Mouse (Mus musculus): ENCODE data around the gene Dyrk2. TPM values are rescaled to one million over a fixed set of nuclear protein-coding genes. Genes with fewer than 3 reads are reported as not detected.

Dyrk2 gene
- total RNA-seq, 2 experiments from 2014 or later: 96.8 to 99.8 TPM

DNA sequence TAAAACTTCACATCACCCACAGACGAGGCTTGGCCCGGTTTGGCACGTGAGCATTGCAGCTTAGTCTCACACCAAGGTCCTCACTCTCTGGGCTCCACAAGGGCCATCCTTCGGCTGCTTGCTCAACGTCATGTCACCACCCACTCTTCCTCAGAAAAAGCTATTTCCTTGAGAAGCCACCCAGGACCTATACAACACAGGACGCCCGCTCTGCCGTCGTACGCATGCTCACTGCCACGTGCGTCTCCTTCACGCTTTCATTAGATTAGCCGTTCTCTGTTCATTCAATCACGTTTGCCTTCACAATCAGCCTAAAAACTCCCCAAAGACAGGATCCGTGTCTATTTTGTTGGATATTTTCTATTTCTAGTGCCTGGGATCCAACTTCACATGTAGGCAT lies 17.5 kb downstream of the Dyrk2 start:
- DNase-seq: no peak
- intact Hi-C loops (cut with DNase I): no loop called here

DNA sequence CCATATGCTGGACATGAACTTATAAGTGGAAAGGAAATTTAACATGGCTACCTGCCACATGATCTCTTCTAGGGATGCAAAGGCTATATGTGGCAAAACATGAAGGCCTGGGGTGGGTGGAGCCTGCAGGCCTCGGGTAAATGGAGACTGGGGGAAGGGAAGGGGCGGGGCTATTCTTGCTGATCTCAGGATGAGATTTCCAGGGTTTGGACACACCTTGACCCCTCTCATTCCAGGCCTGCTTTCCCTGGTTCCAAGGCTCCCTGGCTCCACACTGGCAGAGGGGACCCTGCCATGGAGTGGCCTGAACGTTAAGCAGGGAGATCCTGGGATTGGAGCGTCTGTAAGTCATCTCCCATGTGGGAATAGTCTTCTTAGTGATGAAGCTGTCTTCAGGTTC lies 21.5 kb downstream of the Dyrk2 start:
- intact Hi-C loops (cut with DNase I): no loop called here
- DNase-seq: no peak

DNA sequence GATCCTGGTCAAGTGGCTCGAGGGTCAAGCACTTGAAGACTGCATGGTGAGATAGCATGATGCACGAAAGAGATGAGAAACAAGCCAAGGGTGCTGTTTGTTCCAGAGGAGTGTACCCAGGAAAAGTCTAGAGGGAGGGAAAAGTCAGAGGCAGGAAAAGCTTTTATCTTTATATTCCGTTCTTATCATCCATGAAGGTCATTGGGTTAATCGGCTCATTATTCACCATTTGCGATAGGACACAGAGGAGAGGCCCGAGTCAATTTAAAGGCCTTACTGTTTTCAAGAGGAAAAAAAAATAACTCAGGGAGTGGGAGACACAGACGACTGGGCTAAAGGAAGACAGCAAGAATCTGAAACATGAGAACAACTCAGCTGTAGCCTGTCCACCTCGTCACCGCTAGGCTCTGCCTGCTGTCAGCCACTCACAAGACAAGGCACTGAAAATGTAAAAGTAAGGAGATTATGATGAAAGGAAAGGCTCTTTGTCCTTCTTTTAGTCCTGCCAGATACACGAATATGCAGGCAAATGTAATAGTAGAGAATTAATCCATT lies 22.9 kb downstream of the Dyrk2 start:
- DNase-seq: no peak
- intact Hi-C loops (cut with DNase I): no loop called here

DNA sequence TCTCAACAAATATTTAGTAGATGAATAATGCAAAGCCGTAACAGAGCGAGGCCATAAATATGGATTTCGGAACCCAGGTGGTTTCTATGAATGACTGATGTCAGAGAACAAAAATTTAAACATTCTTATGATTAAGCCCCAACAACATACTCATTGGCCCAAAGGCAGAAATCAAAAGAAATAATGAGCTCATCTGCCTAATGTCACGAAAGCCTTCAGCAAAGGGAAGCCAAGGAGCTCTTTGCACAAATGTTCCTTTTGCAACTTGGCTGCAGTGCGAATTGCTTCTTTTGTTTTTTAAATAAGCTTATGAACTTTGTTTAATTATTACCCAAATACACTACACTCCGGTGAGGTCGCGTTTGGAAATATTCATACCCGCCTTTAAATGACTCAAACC lies 29.4 kb downstream of the Dyrk2 start:
- no peak for DNase-seq
- intact Hi-C loops (cut with DNase I): no loop called here

DNA sequence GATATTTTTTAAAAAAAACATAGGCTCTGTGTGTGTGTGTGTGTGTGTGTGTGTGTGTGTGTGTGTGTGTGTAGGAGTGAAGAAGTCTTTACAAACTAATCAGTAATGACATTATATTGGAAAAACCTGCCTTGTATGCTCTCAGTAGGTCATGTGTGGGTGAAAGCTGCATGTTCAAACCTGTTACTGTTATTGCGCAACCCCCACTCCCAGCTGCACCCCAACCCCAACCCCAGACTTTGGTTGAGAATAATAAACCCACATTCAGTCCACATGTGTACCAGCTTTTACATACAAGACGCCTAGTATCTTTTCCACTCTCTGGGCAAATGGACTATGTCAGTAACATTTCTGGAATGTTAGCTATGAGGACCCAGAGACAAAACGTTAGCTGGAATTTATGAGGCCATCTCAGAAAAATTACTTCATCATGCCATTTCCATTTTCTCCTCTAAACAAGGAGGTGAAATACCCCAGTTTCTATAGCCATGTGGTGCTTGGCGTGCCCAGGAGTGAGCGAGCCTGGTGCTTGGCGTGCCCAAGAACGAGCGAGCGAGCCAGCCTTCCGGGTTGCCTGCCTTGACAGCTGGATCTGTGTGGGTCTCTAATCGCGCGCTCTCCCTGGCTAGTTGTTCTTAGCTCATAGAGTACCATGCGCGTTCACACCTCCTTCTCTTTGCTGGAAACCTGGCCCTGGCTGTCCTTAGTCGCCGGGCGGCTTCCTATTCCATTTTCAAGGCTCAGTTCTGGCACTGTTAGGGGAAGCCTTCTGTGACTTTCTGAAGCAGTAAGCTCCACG lies 30.5 kb downstream of the Dyrk2 start:
- DNase-seq: no peak
- intact Hi-C loops (cut with DNase I): no loop called here

DNA sequence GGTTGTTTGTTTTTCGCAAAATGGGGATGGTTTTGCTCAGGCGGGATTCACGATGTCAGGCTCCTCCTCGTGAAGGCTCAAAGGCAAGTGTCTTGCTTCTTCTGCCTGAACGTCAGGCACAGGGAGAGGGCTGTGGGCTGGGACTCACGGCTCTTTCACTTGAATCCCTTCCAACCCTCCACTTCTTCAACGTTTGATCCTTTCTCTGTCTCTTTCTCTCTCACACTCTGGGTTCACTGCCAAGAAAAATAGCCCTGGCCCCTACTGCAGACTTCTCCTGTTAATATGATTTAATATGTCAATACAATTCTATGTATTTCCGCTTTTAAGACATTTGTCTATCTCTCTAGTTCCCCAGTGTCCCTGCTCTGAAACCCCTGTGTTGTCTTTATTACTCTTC lies 32.4 kb downstream of the Dyrk2 start:
- intact Hi-C loops (cut with DNase I): no loop called here
- DNase-seq: no peak

DNA sequence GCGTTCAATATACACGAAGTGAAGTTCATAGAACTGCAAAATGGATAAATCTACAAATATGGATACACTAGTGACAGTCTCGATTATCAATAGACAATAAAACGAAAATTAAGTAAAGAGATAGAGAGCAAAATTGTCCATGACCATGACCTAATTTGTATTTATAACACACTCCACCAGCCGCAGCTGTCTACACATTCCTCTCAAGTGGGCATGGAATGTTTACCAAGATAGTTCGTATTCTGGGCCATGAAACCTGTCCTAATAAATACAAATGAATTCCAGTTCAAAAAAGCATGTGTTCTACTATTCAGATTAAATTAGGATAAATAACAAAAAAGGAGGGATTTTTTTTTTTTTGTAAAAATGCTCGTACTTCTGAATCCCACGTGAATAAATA lies 38.8 kb downstream of the Dyrk2 start:
- DNase-seq: no peak
- intact Hi-C loops (cut with DNase I): no loop called here

DNA sequence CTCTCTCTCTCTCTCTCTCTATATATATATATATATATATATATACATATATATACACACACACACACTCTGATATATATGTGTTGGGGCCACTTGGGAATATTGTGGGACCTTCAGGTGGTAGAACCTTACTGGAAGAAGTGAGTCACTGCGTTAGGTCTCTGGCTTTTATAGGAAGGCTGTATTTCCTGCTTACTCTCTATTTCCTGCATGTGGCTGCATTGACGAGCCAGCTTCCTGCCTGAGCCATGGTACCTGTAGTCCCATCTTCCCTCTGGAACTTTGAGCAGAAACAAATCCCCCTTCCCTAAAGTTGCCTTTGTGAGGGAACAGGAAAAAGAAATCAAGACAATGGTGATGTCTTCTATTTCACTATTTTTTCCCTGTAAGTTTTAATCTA lies 40.4 kb downstream of the Dyrk2 start:
- DNase-seq: no peak
- intact Hi-C loops (cut with DNase I): no loop called here

DNA sequence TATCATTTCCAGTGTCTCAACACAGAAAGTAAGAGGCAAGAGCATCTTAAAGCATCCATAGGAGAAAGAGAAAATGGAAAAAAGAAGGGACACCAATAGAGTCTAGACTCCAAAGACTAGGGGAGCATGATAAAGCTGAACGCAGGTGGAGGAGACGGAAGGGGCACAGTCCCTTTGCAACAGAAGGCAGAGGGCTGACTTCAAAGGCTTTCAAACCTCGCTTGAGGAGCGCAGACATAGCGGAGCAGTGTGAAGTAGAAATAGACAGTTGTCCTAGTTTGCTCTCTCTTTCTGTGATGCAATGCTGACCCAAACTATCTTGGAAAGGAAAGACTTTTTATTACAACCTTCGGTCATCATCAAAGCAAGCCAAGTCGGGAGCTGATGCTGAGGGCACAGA lies 42.9 kb downstream of the Dyrk2 start:
- intact Hi-C loops (cut with DNase I): no loop called here
- no peak for DNase-seq

DNA sequence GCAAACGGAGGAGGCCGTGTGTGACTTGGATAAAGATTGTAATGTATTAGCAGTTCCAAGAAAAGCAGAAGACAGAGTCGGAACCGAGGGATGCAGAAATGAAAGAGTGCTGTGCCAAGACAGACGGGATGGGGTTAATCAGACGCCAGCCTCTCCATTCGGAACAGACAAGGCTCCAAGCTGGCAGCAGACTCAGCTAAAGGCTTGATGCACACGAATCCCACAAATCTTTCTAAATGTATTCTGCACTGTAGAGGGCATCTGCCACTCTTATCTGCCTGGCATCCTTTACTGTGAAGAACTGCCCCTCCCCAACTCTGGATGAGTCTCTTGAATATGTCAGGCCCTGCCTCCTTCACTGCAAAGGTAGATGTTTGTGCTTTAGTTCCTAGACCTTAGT lies 45.2 kb downstream of the Dyrk2 start:
- peak; percentile 47 for DNase-seq
- intact Hi-C loops (cut with DNase I): no loop called here

DNA sequence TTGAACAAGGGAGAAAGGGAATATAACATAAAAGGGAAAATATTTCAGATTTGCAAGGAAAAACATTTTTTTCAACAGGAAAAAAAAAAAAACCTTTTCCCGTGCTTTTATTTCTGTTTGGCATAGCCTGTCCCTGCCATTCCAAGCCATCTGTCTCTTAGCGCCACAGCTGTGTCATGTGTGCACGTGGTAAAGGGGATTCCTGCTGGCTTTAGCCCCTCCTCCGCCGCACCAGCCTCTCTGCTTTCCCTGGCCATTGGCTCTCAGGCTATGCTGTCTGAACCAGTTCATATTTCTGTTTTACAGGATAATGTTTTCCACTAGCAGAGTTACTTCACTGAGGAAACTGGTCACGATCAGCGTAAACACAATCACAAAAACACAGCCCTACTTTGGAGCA lies 49.1 kb downstream of the Dyrk2 start:
- peak; percentile 82 for DNase-seq
- intact Hi-C loops (cut with DNase I): no loop called here

DNA sequence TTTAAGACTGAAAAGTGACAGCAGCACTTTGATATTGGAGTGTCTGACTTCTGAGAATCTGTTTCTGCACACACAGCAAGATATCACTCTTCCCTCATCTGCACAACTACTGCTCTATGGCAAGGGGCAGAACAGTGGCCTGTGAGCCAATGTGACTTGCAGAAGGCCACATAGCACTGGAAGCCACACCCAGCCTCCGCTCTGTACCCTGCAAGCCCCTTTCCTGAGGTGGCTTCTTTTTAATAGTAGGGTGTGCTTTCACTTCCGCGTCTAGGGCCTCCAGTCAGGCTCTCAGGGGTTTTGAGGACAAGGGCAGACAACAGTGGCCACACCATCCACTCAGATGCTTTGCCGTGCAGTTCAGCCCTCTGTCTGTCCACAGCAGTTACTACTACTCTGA lies 50.2 kb downstream of the Dyrk2 start:
- intact Hi-C loops (cut with DNase I): no loop called here
- DNase-seq: no peak

DNA sequence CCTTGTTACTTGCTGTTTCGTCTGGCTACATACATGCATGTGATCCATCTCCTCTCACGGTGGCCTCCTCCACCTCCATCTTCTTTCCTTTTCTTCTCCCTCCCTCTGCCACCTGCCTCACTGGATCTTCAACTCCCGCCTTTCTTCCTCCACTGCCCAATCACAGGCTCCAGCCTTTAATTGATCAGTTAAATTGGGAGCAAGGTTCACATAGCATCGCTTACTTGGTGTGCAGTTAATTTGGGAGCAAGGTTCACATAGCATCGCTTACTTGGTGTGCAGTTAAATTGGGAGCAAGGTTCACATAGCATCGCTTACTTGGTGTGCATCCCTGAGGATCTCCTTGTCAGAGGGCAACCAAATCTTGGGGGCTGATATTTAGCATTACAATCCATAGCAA lies 52.9 kb downstream of the Dyrk2 start:
- intact Hi-C loops (cut with DNase I): no loop called here
- no peak for DNase-seq

DNA sequence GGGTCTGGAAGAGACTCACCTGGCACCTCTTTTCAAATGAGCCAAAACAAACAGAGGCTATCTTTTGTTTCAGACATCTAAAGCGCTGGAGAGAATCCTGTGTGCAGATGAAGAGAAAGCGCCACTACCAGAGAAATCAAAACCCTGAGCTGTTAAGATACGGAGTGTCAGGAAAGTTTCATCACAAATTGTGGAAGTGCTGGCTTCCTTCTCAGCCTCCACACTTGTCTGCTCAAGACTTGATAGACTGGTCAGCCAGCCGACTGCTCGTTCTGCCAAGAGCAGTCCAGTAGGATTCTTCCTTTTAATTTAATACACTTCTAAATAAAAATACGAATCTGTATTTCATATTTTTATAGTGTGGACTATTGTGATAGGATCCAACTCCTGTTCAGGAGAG lies 58.1 kb downstream of the Dyrk2 start:
- intact Hi-C loops (cut with DNase I): no loop called here
- no peak for DNase-seq

DNA sequence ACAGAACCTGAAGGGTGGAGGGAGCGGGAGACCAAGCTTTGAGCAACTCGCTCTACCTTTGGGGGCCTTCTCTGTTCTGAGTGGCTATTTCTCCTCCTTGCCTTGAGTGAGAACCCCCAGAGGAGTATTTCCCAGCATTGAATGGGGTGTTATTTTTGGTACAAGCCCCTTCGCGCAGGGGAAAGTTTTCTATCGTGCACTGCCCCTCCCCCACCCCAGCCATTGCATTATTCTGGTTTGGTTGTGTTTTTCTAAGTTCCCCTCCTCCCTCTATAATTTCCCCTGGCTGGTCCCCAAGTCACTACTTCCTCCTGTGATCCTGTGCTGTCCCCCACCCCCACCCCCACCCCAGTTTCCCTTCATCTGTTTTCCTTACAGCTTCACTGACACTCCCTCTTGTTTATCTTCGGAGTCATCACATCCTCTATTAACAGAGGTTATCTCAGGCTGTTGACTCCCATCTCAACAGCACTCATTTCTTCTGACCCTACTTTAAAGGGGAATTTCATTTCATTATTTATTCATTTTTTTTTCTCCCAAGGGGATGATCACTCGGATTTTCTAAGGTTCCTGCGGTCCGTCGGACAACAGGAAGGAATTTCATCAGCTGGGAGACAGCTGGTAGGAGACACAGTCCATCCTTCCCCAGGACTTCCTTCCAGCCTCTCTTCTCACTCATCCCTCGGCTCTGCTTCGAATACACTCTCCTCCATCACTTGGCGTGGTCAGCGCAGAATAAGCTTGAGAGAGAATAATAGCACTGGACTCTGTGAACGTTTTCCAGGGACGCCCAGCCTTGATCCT lies 58.9 kb downstream of the Dyrk2 start:
- DNase-seq: no peak
- intact Hi-C loops (cut with DNase I): no loop called here

Measured in left cerebral cortex, postnatal 4 days (tissue).